Comparison of ENCODE assay signal across 7 mouse cellular contexts in genomic region chr1:133797979-133798820, GRCm38 (mm10). TPM values are rescaled to one million over a fixed set of nuclear protein-coding genes. Genes with fewer than 3 reads are reported as not detected.
DNase-seq lines count a peak whose midpoint lies in the region; ATAC-seq and TF ChIP-seq lines count a peak whose summit lies in the region.

No protein-coding gene starts in this region.

- H3K4me3 ChIP-seq in C2C12 (ENCODE audit: insufficient read depth, poor library complexity, severe bottlenecking) (no peak overlapping the region), G1E (ENCODE audit: low read depth, low read length) (peak overlapping the region; percentile 78)
- H3K4me3 ChIP-seq in heart, embryonic 16.5 days (ENCODE audit: low read length): peak overlapping the region; percentile 80
- H3K4me3 ChIP-seq in midbrain, embryonic 15.5 days: no peak overlapping the region

- H3K4me1 ChIP-seq in G1E (ENCODE audit: insufficient read depth, low read depth, low read length): peaks cover 93% of the 10 kb centered on the region
- peaks cover 25% of the 10 kb centered on the region for H3K4me1 ChIP-seq in heart, embryonic 16.5 days (ENCODE audit: control insufficient read depth, insufficient read depth, low read length)
- H3K4me1 ChIP-seq in midbrain, embryonic 15.5 days: peaks cover 33% of the 10 kb centered on the region

- TF ChIP-seq CTCF in C2C12 (IDR thresholded peaks at IDR 0.05; ENCODE audit: control insufficient read depth, insufficient read depth, insufficient read length): no peak
- no peak for TF ChIP-seq CTCF in G1E (IDR thresholded peaks at IDR 0.05; ENCODE audit: low read depth, low read length)

- no peaks in the 10 kb centered on the region for H3K36me3 ChIP-seq in C2C12 (ENCODE audit: control insufficient read depth, insufficient read depth)
- peaks cover 35% of the 10 kb centered on the region for H3K36me3 ChIP-seq in G1E (replicated peaks)
- no peaks in the 10 kb centered on the region for H3K36me3 ChIP-seq in heart, embryonic 16.5 days (ENCODE audit: control insufficient read depth, insufficient read depth)
- no peaks in the 10 kb centered on the region for H3K36me3 ChIP-seq in midbrain, embryonic 15.5 days (replicated peaks)

- 25% methylated on average over 9 of the region's 9 CpGs for WGBS in heart, embryonic 16.5 days
- whole genome bisulfite sequencing in midbrain, embryonic 15.5 days: 41% methylated on average over 9 of the region's 9 CpGs

- H3K27ac ChIP-seq in heart, embryonic 16.5 days (ENCODE audit: low read length): no peak overlapping the region
- no peak overlapping the region for H3K27ac ChIP-seq in midbrain, embryonic 15.5 days

- no peaks in the 10 kb centered on the region for H3K79me3 ChIP-seq in C2C12 (ENCODE audit: low read depth)

- H3K27me3 ChIP-seq in C2C12 (ENCODE audit: control insufficient read depth, insufficient read depth, insufficient read length) (no peaks in the 10 kb centered on the region), G1E (ENCODE audit: insufficient read depth, low read length) (no peaks in the 10 kb centered on the region)
- no peaks in the 10 kb centered on the region for H3K27me3 ChIP-seq in heart, embryonic 16.5 days (ENCODE audit: control insufficient read depth, insufficient read depth, low read length)
- H3K27me3 ChIP-seq in midbrain, embryonic 15.5 days (replicated peaks): 0 out of 2 replicates have a peak, but pooled peaks cover 4% of the 10 kb centered on the region

- H3ac ChIP-seq in C2C12 (ENCODE audit: control insufficient read depth, insufficient read length, low read depth): no peak overlapping the region

- peak overlapping the region; percentile 94 for H3K4me2 ChIP-seq in heart, embryonic 16.5 days (ENCODE audit: low read depth, low read length)
- H3K4me2 ChIP-seq in midbrain, embryonic 15.5 days: peak overlapping the region; percentile 95

- peak; percentile 84 for DNase-seq in G1E (ENCODE audit: low spot score)
- DNase-seq in kidney, postnatal 36 days: peak; percentile 27 to 30
- DNase-seq in cerebellum, adult 18-20 months: no peak
- no peak for DNase-seq in thymus, postnatal 0 days (ENCODE audit: low spot score)

- H3K9me3 ChIP-seq in G1E (replicated peaks): no peaks in the 10 kb centered on the region
- H3K9me3 ChIP-seq in heart, embryonic 16.5 days (replicated peaks; ENCODE audit: control insufficient read depth, low read length): no peaks in the 10 kb centered on the region
- H3K9me3 ChIP-seq in midbrain, embryonic 15.5 days: no peaks in the 10 kb centered on the region

- ATAC-seq in G1E (ENCODE audit: extremely low read depth, insufficient number of reproducible peaks, low FRiP score, poor library complexity, severe bottlenecking): peak; percentile 71
- no peak for ATAC-seq in heart, embryonic 16.5 days (replicated peaks; ENCODE audit: extremely low read depth, insufficient read depth, low FRiP score)
- no peak for ATAC-seq in midbrain, embryonic 15.5 days (replicated peaks)

- H3K9ac ChIP-seq in heart, embryonic 16.5 days (ENCODE audit: low read length): peak overlapping the region; percentile 21; the same call in 1 of the 2 replicates
- 0 out of 2 replicates have a peak overlapping the region, but pooled peaks have one; percentile 14 for H3K9ac ChIP-seq in midbrain, embryonic 15.5 days

- no peaks in the 10 kb centered on the region for H3K79me2 ChIP-seq in C2C12 (ENCODE audit: control insufficient read depth, insufficient read depth)

TF ChIP-seq in C2C12, 6 proteins besides CTCF, POLR2A, EP300 and RAD21:
- no peak for TF ChIP-seq USF1 (IDR thresholded peaks at IDR 0.05; ENCODE audit: low read depth)
- peak; percentile 74 for TF ChIP-seq MYOD1 (IDR thresholded peaks at IDR 0.05; ENCODE audit: control insufficient read depth, insufficient read length, low read depth)
- no peak for TF ChIP-seq CEBPB (IDR thresholded peaks at IDR 0.05; ENCODE audit: low read depth)

RNA-seq across cellular contexts. Expression of gene Atp2b4, which starts 2.6 kb away (rescaled TPM):
- polyA plus RNA-seq in C2C12 (2012; fragmentation: generic; extraction: Trizol) (3.0 TPM), G1E (2012) (69.4 and 85.7 TPM in 2 replicates)
- total RNA-seq in G1E (2014; fragmentation: Nextera tagmentation) (274 and 278 TPM in 2 replicates), G1E (2017) (32.2 and 34.0 TPM in 2 replicates)
- polyA plus RNA-seq in heart, embryonic 16.5 days (2015; fragmentation: Nextera tagmentation; extraction: Ambion mirVana): 10.3 and 11.0 TPM in 2 replicates
- 11.3 and 11.6 TPM in 2 replicates for polyA plus RNA-seq in midbrain, embryonic 15.5 days (2015; fragmentation: Nextera tagmentation; extraction: Ambion mirVana)
- polyA plus RNA-seq in thymus, postnatal 0 days (2015; fragmentation: Nextera tagmentation; extraction: Ambion mirVana): 3.1 and 3.5 TPM in 2 replicates

Comparison
In these comparisons a context has a peak if more than half of its experiments do, and no peak if none do; other contexts are left out.
1. H3K4me3 ChIP-seq: peak in G1E (single experiment) and heart, embryonic 16.5 days (single experiment); none in C2C12 (single experiment) and midbrain, embryonic 15.5 days (single experiment).
2. DNase-seq: peak in G1E (single experiment) and kidney, postnatal 36 days (2 of 2); none in cerebellum, adult 18-20 months (0 of 2) and thymus, postnatal 0 days (single experiment).